Mouse (Mus musculus) heart, adult 2 months (tissue): ENCODE data around the gene Gm20425. TPM values are rescaled to one million over a fixed set of nuclear protein-coding genes. Genes with fewer than 3 reads are reported as not detected.
A peak's percentile ranks its signal among the peaks of the same experiment; 100 is the strongest.

Source experiments
- DNase-seq, 2 experiments: peaks; one replicate each; pipeline ENCODE4 v3.0.0; 2021
- H3K27ac ChIP-seq: fragments of 200-600 bp; 2 replicates; pipeline ENCODE4 v1.8.1; 2022
- H3K27me3 ChIP-seq: fragments of 200-500 bp; 2 replicates; pipeline ENCODE4 v1.6.1; 2012; ENCODE audit warnings: mild to moderate bottlenecking, low read length, inconsistent platforms, mixed read lengths; ENCODE audit not compliant: control insufficient read depth, insufficient read depth
- H3K36me3 ChIP-seq: fragments of 200-500 bp; 2 replicates; pipeline ENCODE4 v1.6.1; 2012; ENCODE audit warnings: low read length, inconsistent platforms; ENCODE audit not compliant: control insufficient read depth, insufficient read depth
- H3K4me1 ChIP-seq: fragments of 200-500 bp; 2 replicates; pipeline ENCODE4 v1.6.1; 2011; ENCODE audit warnings: low read length; ENCODE audit not compliant: control insufficient read depth, insufficient read depth
- H3K4me3 ChIP-seq: fragments of 200-600 bp; 2 replicates; pipeline ENCODE4 v1.8.1; 2022
- H3K79me2 ChIP-seq: fragments of 200-500 bp; replicated peaks from 2 replicates; pipeline ENCODE4 v1.6.1; 2012; ENCODE audit warnings: mild to moderate bottlenecking, inconsistent platforms, low read length, moderate library complexity, mixed read lengths; ENCODE audit not compliant: control insufficient read depth, insufficient read depth
- H3K9ac ChIP-seq: fragments of 200-500 bp; 2 replicates; pipeline ENCODE4 v1.6.1; 2012; ENCODE audit warnings: low read depth, mild to moderate bottlenecking, control low read depth, inconsistent platforms, low read length, mixed read lengths
- CTCF ChIP-seq: fragments of 200-600 bp; IDR thresholded peaks from 2 replicates; pipeline ENCODE4 v1.8.1; 2022; ENCODE audit warnings: antibody characterized with exemption, mild to moderate bottlenecking, moderate library complexity
- EP300 ChIP-seq: fragments of 200-500 bp; IDR thresholded peaks from 2 replicates; pipeline ENCODE4 v1.6.1; 2011; ENCODE audit warnings: low read depth, low read length, control low read depth; ENCODE audit not compliant: insufficient read depth
- POLR2A ChIP-seq: fragments of 200-500 bp; IDR thresholded peaks from 2 replicates; pipeline ENCODE4 v1.6.1; 2011; ENCODE audit warnings: mild to moderate bottlenecking, low read depth, low read length, control low read depth; ENCODE audit not compliant: insufficient read depth
- WGBS: fragments of 180-500 bp; shearing (Covaris S2); methylation state at CpG from one replicate; pipeline ENCODE4 v1.1.7; 2018; 5-methylcytosine and 5-hydroxymethylcytosine counted together
- intact Hi-C: fragments of 180-260 bp; cut with DNase I; formaldehyde crosslinking; loops from one replicate; pipeline ENCODE4 v1.15.1; 2025
- polyA plus RNA-seq: library from polyadenylated mRNA; depleted of rRNA; stranded (reverse); fragments of >200 nt; gene quantifications from 2 replicates; pipeline ENCODE4 v1.2.3, GENCODE M21; 2012
- total RNA-seq, 2 experiments: library from RNA; stranded (reverse); gene quantifications; 2 replicates each; pipeline ENCODE4 v1.2.3; 2021

Gm20425 gene
- total and polyA plus RNA-seq, 3 experiments = 5.5 to 7.0 TPM; not detected in 1

DNA sequence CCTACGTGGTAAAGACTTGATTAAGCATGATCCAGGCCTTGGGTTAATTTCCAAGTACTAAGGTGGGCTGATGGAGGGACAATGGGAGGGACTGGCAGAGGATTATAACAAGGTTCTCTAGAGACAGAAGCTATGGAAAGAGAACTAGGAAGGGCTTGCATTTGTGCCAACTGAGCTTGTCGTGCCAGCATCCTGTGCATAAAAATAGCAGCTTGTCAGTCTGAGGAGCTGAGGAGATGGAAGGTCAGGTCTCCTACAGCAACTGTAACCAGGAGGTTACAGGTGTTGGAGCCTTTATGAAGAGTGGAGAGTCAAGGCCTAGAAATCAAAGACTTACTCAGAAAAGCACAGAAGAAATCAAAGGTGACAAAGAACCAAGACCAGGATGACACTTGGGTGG lies 16.5 kb downstream of the Gm20425 start:
- no peak overlapping the region for H3K9ac ChIP-seq
- H3K4me1 ChIP-seq = no peaks in the 10 kb centered on the region
- 29% methylated on average over 2 of the region's 2 CpGs for WGBS
- H3K4me3 ChIP-seq = no peak overlapping the region
- TF ChIP-seq POLR2A (no peak), CTCF (no peak)
- H3K79me2 ChIP-seq = no peaks in the 10 kb centered on the region
- H3K27ac ChIP-seq = peak overlapping the region; percentile 33
- H3K27me3 ChIP-seq = no peaks in the 10 kb centered on the region
- peak in 1 of 2 experiments; percentile 46 for DNase-seq
- intact Hi-C loops = no loop called here
- no peaks in the 10 kb centered on the region for H3K36me3 ChIP-seq

GRCm38 (mm10) chr9:103212654-103213420 lies 17.3 kb downstream of the Gm20425 start:
- WGBS = 39% methylated on average over 28 of the region's 28 CpGs

GRCm38 (mm10) chr9:103208802-103209423 lies 21.2 kb downstream of the Gm20425 start:
- no peaks in the 10 kb centered on the region for H3K4me1 ChIP-seq
- intact Hi-C loops = loop anchor here (5.0 to 10.0 kb wide), 3 partner anchors 153 to 796 kb away; partner anchors contain the start of genes Amotl2 and Nphp3
- TF ChIP-seq EP300 (no peak), POLR2A (no peak), CTCF (no peak)
- no peaks in the 10 kb centered on the region for H3K27me3 ChIP-seq
- no peak overlapping the region for H3K27ac ChIP-seq
- no peak overlapping the region for H3K9ac ChIP-seq
- no peak for DNase-seq
- WGBS = 68% methylated on average over 6 of the region's 6 CpGs
- H3K79me2 ChIP-seq = no peaks in the 10 kb centered on the region
- H3K4me3 ChIP-seq = no peak overlapping the region
- H3K36me3 ChIP-seq = no peaks in the 10 kb centered on the region

More at GRCm38 (mm10) chr9:103212654-103213420, 17.3 kb downstream of the Gm20425 start:
- Histone ChIP-seq H3K4me1 (no peaks in the 10 kb centered on the region), H3K79me2 (no peaks in the 10 kb centered on the region), H3K27me3 (no peaks in the 10 kb centered on the region), H3K27ac (no peak overlapping the region), H3K36me3 (no peaks in the 10 kb centered on the region), H3K4me3 (peak overlapping the region; percentile 38), H3K9ac (peak overlapping the region; percentile 43)
- no peak for TF ChIP-seq POLR2A
- no peak for TF ChIP-seq CTCF
- TF ChIP-seq EP300 = no peak
- intact Hi-C loops = no loop called here
- DNase-seq = no peak

GRCm38 (mm10) chr9:103207846-103208245 lies 22.3 kb downstream of the Gm20425 start:
- no peak overlapping the region for H3K27ac ChIP-seq
- no peaks in the 10 kb centered on the region for H3K27me3 ChIP-seq
- 5% methylated on average over 16 of the region's 16 CpGs for WGBS
- H3K9ac ChIP-seq = no peak overlapping the region
- peak; percentile 100 for TF ChIP-seq CTCF
- no peak for TF ChIP-seq POLR2A
- peak; percentile 77 for TF ChIP-seq EP300
- intact Hi-C loops = loop anchor here (1.0 to 10.0 kb wide), 4 partner anchors 95 to 797 kb away; partner anchors contain the start of genes Amotl2 and Nphp3
- H3K4me3 ChIP-seq = no peak overlapping the region
- peak; percentile 75 to 80 for DNase-seq
- no peaks in the 10 kb centered on the region for H3K4me1 ChIP-seq
- H3K79me2 ChIP-seq = no peaks in the 10 kb centered on the region
- H3K36me3 ChIP-seq = no peaks in the 10 kb centered on the region

- intact Hi-C loops = loop anchor here (5.0 to 10.0 kb wide), 3 partner anchors 157 to 799 kb away; partner anchors contain the start of genes Amotl2 and Nphp3
- Histone ChIP-seq H3K79me2 (no peaks in the 10 kb centered on the region), H3K4me1 (peaks cover 1% of the 10 kb centered on the region), H3K4me3 (no peak overlapping the region), H3K36me3 (peaks cover 3% of the 10 kb centered on the region), H3K27ac (no peak overlapping the region), H3K27me3 (no peaks in the 10 kb centered on the region), H3K9ac (no peak overlapping the region)
- no peak for TF ChIP-seq CTCF
- TF ChIP-seq POLR2A = no peak
- no peak for TF ChIP-seq EP300
- 94% methylated on average over 5 of the region's 5 CpGs for WGBS
- no peak for DNase-seq
These were observed 24.3 kb downstream of the Gm20425 start for GRCm38 (mm10) chr9:103205786-103206185.
